Mouse (Mus musculus) limb, embryonic 10.5 days (tissue): ENCODE measurements around the gene Asb11. TPM values are rescaled to one million over a fixed set of nuclear protein-coding genes. Genes with fewer than 3 reads are reported as not detected.
A peak's percentile ranks its signal among the peaks of the same experiment; 100 is the strongest.

Experiments
- DNase-seq: peaks from one replicate; pipeline ENCODE4 v3.0.0-alpha.2; 2017; ENCODE audit warnings: low spot score
- H3K27ac ChIP-seq: fragments of 300-500 bp; sonication (generic); 2 replicates; pipeline ENCODE4 v1.5.1; 2016; ENCODE audit warnings: mild to moderate bottlenecking
- H3K27me3 ChIP-seq: fragments of 300-500 bp; sonication (generic); 2 replicates; pipeline ENCODE4 v1.6.1; 2016; ENCODE audit warnings: low read depth, mild to moderate bottlenecking; ENCODE audit not compliant: poor library complexity, severe bottlenecking
- H3K36me3 ChIP-seq: fragments of 300-500 bp; sonication (generic); 2 replicates; pipeline ENCODE4 v1.6.1; 2016; ENCODE audit warnings: mild to moderate bottlenecking, moderate library complexity
- H3K4me1 ChIP-seq: fragments of 300-500 bp; sonication (generic); 2 replicates; pipeline ENCODE4 v1.6.1; 2016
- H3K4me3 ChIP-seq: fragments of 300-500 bp; sonication (generic); 2 replicates; pipeline ENCODE4 v1.5.1; 2016; ENCODE audit warnings: mild to moderate bottlenecking, moderate library complexity
- H3K9me3 ChIP-seq: fragments of 300-500 bp; sonication (generic); replicated peaks from 2 replicates; pipeline ENCODE4 v1.6.1; 2016; ENCODE audit warnings: mild to moderate bottlenecking
- WGBS: fragments of 180-500 bp; shearing (Covaris S2); methylation state at CpG from one replicate; pipeline ENCODE4 v1.1.7; 2016; 5-methylcytosine and 5-hydroxymethylcytosine counted together
- polyA plus RNA-seq: library from polyadenylated mRNA; unstranded; fragments of >200 nt; fragmentation: Nextera tagmentation; extraction: Ambion mirVana; gene quantifications from 2 replicates; pipeline ENCODE4 v1.2.1, GENCODE M21; 2016

The Asb11 gene
- polyA plus RNA-seq, 1 experiment from 2014 or later = not detected

DNA sequence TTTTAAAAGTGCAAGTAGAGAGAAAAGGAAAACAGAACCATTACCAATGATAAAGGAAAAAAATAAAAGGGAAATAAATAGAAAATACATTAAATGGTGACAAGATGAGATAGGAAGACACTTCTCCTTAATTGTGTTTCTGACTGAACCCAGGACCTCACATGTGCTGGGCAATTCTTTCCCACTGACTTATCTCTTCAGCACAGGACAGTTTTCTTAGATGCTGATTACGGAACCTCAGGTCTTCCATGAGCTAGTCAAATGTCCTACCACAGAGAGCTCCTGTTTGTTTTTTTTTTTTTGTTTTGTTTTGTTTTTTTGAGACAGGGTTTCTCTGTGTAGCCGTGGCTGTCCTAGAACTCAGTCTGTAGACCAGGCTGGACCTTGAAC is 10.9 kb downstream of the Asb11 start:
- H3K27me3 ChIP-seq = peaks cover 65% of the 10 kb centered on the region
- no peak for DNase-seq
- no peak overlapping the region for H3K4me3 ChIP-seq
- H3K4me1 ChIP-seq = no peaks in the 10 kb centered on the region
- H3K9me3 ChIP-seq = no peaks in the 10 kb centered on the region
- H3K36me3 ChIP-seq = no peaks in the 10 kb centered on the region
- WGBS = 71% methylated on average over 2 of the region's 2 CpGs
- H3K27ac ChIP-seq = no peak overlapping the region

DNA sequence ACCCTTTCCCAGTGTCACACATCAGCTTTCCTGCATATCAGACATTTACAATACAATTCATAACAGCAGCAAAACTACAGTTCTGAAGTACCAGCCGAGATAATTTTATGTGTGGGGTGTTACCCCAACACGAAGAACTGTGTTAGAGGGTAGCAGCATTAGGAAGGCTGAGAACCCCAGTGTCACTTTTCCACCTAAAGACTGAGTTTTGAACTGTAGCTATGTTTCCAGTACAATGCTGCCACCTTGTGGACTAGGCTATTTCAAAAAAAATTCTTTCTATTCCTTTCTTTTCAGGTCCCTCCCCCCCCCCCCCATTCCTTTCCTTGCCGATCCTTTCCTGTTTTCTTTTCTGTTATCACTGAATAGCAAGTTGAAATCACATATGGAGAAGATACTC is 12.4 kb downstream of the Asb11 start:
- no peak for DNase-seq

DNA sequence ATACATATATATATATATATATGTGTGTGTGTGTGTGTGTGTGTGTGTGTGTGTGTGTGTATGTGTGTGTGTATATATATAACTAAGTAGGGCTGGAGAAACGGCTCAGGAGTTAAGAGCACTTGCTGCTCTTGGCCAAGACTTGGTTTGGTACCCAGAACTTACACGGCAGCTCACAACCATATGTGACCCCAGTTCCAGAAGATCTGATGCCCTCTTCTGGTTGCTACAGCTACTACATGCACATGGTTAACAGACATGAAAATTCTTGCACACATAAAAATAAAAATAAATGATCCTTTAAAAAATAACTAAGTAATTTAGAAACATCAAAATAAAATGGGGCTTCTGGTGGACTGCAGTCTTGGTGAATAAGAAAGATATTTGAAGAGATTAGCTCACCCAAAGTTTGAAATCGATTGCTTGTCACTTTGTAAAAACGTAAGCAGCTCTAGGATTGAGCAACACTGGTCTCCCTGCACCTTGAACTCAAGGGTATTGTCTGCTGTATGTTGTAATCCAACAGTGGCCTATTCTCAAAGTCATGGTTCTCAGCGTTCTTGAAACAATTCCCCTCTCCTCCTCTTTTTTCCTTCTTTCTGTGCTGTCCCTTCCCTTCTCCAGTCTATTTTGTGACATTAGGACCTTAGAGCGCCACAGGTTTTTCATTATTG is 22.5 kb downstream of the Asb11 start:
- H3K27ac ChIP-seq = no peak overlapping the region
- H3K36me3 ChIP-seq = no peaks in the 10 kb centered on the region
- DNase-seq = no peak
- H3K4me3 ChIP-seq = no peak overlapping the region
- peaks cover 43% of the 10 kb centered on the region for H3K27me3 ChIP-seq
- WGBS = 75% methylated on average over 6 of the region's 6 CpGs
- no peaks in the 10 kb centered on the region for H3K9me3 ChIP-seq
- no peaks in the 10 kb centered on the region for H3K4me1 ChIP-seq

More for the DNA sequence above, 12.4 kb downstream of the Asb11 start:
- Histone ChIP-seq H3K4me3 (no peak overlapping the region), H3K27me3 (peaks cover 65% of the 10 kb centered on the region), H3K27ac (no peak overlapping the region), H3K9me3 (no peaks in the 10 kb centered on the region), H3K4me1 (no peaks in the 10 kb centered on the region), H3K36me3 (no peaks in the 10 kb centered on the region)
- WGBS = 41% methylated on average over 3 of the region's 3 CpGs

DNA sequence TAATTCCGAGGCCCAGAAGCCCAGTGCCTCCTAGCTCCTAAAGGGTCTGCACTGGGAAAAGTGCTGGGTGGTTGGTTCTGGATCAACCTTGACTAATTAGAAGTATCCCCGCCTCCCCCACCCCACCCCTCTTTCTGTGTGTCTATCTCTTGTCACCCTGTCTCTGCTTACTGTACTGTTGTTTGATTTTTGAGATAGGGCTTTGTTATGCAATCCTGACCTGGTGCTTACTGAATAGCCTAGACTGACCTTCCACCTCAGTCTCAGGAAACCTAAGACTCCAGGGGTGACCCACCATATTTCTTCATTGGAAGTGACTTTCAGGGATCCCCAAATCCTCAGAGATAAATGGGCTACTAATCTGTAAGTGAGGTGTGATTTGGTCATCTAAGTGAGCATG is 65.5 kb downstream of the Asb11 start:
- Histone ChIP-seq H3K9me3 (no peaks in the 10 kb centered on the region), H3K36me3 (no peaks in the 10 kb centered on the region), H3K4me1 (peaks cover 13% of the 10 kb centered on the region), H3K27ac (no peak overlapping the region), H3K27me3 (peaks cover 69% of the 10 kb centered on the region), H3K4me3 (no peak overlapping the region)
- DNase-seq = no peak
- WGBS = 73% methylated on average over 2 of the region's 2 CpGs

DNA sequence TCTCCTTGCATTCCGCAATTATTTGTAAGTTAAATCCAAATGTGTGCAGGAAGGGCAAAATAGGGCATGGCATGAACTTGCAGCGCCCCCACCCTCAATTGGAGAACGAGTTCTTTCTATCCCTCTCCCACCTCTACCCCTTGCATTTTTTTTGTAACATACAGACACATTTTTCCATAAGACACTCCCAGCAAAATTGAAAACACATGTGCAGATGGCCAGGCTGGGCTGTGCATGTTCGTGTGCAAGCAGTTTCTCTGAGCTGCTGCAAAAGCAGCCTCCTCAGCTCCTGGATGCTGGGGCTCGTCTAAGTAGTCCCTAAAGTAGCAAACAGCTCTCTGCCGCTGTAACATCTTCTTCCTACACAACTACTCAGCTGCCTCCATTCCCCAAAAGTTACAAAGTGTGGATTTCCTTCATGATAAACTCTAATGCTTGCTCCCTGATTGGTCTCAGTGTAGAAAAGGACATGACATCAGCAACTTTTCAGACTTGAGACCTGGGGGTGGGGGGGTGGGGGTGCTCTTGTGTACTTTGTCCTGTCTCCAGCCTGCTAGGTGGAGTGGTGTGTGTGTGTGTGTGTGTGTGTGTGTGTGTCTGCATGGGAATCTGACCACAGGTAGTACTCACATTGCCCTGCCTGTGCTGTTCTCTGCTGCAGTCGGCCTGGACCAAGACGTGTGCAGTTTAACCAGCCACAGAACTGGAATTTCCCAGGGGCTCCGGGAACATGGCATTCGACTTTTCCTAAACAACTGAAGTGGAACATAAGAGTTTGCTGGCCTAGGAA is 69.1 kb downstream of the Asb11 start, which contains the start of gene Asb9:
TSS of gene Asb9 (plus strand) at position 619 of the 790 bp plus-strand sequence.
- Histone ChIP-seq H3K27me3 (peaks cover 96% of the 10 kb centered on the region), H3K4me3 (no peak within 1 kb of the TSS), H3K27ac (peak within 1 kb of the TSS; percentile 67), H3K9me3 (no peaks in the 10 kb centered on the region), H3K4me1 (peaks cover 13% of the 10 kb centered on the region), H3K36me3 (no peaks in the 10 kb centered on the region)
- DNase-seq = peak; percentile 38
- WGBS = 62% methylated on average over 10 of the region's 10 CpGs

DNA sequence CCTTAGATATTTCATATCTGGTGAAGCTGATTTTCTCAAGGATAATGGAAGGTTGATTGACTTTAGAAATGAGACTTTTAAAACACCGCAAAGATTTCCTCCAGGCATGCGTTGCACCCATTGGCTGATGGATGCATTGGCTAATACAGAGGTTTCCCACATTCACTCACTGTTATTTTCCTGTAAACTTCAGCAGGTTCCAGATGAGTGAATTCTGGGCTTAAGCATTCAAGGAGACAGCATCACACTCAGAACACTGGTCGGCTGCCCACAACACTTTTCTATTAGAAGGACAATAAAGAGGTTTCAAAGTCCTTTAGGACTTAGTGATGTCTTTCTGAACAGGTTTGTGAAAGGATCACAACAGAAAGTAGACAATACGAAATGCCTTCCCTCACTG is 70.3 kb downstream of the Asb11 start:
- H3K36me3 ChIP-seq = no peaks in the 10 kb centered on the region
- DNase-seq = no peak
- H3K4me1 ChIP-seq = peaks cover 13% of the 10 kb centered on the region
- H3K4me3 ChIP-seq = no peak overlapping the region
- H3K27ac ChIP-seq = no peak overlapping the region
- WGBS = 90% methylated on average over 4 of the region's 4 CpGs
- H3K9me3 ChIP-seq = no peaks in the 10 kb centered on the region
- H3K27me3 ChIP-seq = peaks cover 98% of the 10 kb centered on the region

DNA sequence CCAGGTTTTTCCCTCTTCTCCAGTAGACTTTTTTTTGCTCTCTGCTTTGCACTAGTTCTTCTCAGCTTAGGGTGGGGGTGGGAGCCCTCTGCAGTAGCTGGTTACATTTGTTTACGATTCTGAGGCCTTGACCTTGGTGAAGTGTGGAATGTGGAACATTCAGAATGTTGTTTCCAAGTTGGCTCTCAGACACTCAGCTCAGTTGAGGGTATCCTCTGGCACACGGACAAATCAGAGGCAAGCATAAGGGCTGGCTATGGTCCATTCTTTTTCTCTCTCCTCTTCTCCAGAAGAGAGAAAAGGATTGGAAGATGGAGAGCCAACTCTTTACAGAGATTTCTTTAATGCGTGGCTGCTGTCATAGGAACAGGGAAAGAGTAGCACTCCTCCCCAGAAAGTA is 71.9 kb downstream of the Asb11 start:
- no peaks in the 10 kb centered on the region for H3K9me3 ChIP-seq
- peaks cover 99% of the 10 kb centered on the region for H3K27me3 ChIP-seq
- DNase-seq = no peak
- no peak overlapping the region for H3K27ac ChIP-seq
- H3K4me1 ChIP-seq = peaks cover 13% of the 10 kb centered on the region
- no peaks in the 10 kb centered on the region for H3K36me3 ChIP-seq
- WGBS = 61% methylated on average over 3 of the region's 3 CpGs
- no peak overlapping the region for H3K4me3 ChIP-seq

Other genes starting within 250 kb of the Asb11 start
- 0.28 and 0.39 TPM in 2 replicates for gene Bmx, start 178.8 kb upstream of the Asb11 start, polyA plus RNA-seq
- gene Pir, start 167.6 kb upstream of the Asb11 start, polyA plus RNA-seq = 8.1 and 9.5 TPM in 2 replicates
- gene Vegfd, start 63.6 kb upstream of the Asb11 start, polyA plus RNA-seq = 6.3 and 9.6 TPM in 2 replicates
- gene Piga, start 17.2 kb upstream of the Asb11 start, polyA plus RNA-seq = 22.0 and 23.0 TPM in 2 replicates
- 1.5 and 2.7 TPM in 2 replicates for gene Asb9, start 69.3 kb downstream of the Asb11 start, polyA plus RNA-seq